Mouse (Mus musculus): ENCODE data around the gene Prr15. TPM values are rescaled to one million over a fixed set of nuclear protein-coding genes. Genes with fewer than 3 reads are reported as not detected.

Prr15 gene
- polyA plus RNA-seq, 1 experiment: 2.4 TPM

GRCm38 (mm10) chr6:54331765-54332164, 6.1 kb downstream of the Prr15 start:
- DNase-seq (ENCODE audit: low spot score): no peak

- no peak for DNase-seq (ENCODE audit: low spot score)
Measured at GRCm38 (mm10) chr6:54332203-54332602, 6.6 kb downstream of the Prr15 start.

- no peak for DNase-seq (ENCODE audit: low spot score)
Measured at GRCm38 (mm10) chr6:54333116-54333651, 7.5 kb downstream of the Prr15 start.

- no peak for DNase-seq (ENCODE audit: low spot score)
Measured at GRCm38 (mm10) chr6:54333652-54334396, 8.2 kb downstream of the Prr15 start.

GRCm38 (mm10) chr6:54337321-54337720, 11.7 kb downstream of the Prr15 start:
- no peak for DNase-seq (ENCODE audit: low spot score)

GRCm38 (mm10) chr6:54341133-54341532, 15.5 kb downstream of the Prr15 start:
- DNase-seq (ENCODE audit: low spot score): no peak

- no peak for DNase-seq (ENCODE audit: low spot score)
Measured at GRCm38 (mm10) chr6:54342223-54342622, 16.6 kb downstream of the Prr15 start.

- DNase-seq (ENCODE audit: low spot score): no peak
Measured at GRCm38 (mm10) chr6:54351860-54352259, 26.2 kb downstream of the Prr15 start.

GRCm38 (mm10) chr6:54352931-54353690, 27.5 kb downstream of the Prr15 start:
- DNase-seq (ENCODE audit: low spot score): no peak

GRCm38 (mm10) chr6:54353698-54354097, 28.1 kb downstream of the Prr15 start:
- no peak for DNase-seq (ENCODE audit: low spot score)

- DNase-seq (ENCODE audit: low spot score): no peak
Measured at GRCm38 (mm10) chr6:54355626-54356025, 30.0 kb downstream of the Prr15 start.

- DNase-seq (ENCODE audit: low spot score): no peak
Measured at GRCm38 (mm10) chr6:54362526-54363324, 37.1 kb downstream of the Prr15 start.

- DNase-seq (ENCODE audit: low spot score): no peak
Measured at GRCm38 (mm10) chr6:54364406-54365136, 38.9 kb downstream of the Prr15 start.

- no peak for DNase-seq (ENCODE audit: low spot score)
Measured at GRCm38 (mm10) chr6:54366607-54367006, 41.0 kb downstream of the Prr15 start.

GRCm38 (mm10) chr6:54368071-54368470, 42.4 kb downstream of the Prr15 start:
- no peak for DNase-seq (ENCODE audit: low spot score)

- no peak for DNase-seq (ENCODE audit: low spot score)
Measured at GRCm38 (mm10) chr6:54369913-54370542, 44.4 kb downstream of the Prr15 start.

- no peak for DNase-seq (ENCODE audit: low spot score)
Measured at GRCm38 (mm10) chr6:54371874-54372273, 46.2 kb downstream of the Prr15 start.

- DNase-seq (ENCODE audit: low spot score): no peak
Measured at GRCm38 (mm10) chr6:54379356-54379755, 53.7 kb downstream of the Prr15 start.
